Mouse (Mus musculus) heart, embryonic 10.5 days (tissue): ENCODE measurements around the gene Phldb2. TPM values are rescaled to one million over a fixed set of nuclear protein-coding genes. Genes with fewer than 3 reads are reported as not detected.

Experiments
- DNase-seq: peaks from one replicate; pipeline ENCODE4 v3.0.0-alpha.2; 2017; ENCODE audit warnings: low spot score
- H3K27ac ChIP-seq: fragments of 300-500 bp; sonication (generic); 2 replicates; pipeline ENCODE4 v1.5.1; 2016; ENCODE audit warnings: mild to moderate bottlenecking
- H3K27me3 ChIP-seq: fragments of 300-500 bp; sonication (generic); 2 replicates; pipeline ENCODE4 v1.6.1; 2016; ENCODE audit warnings: mild to moderate bottlenecking; ENCODE audit not compliant: poor library complexity, insufficient read depth, severe bottlenecking
- H3K36me3 ChIP-seq: fragments of 300-500 bp; sonication (generic); 2 replicates; pipeline ENCODE4 v1.6.1; 2016; ENCODE audit warnings: mild to moderate bottlenecking, moderate library complexity
- H3K4me1 ChIP-seq: fragments of 300-500 bp; sonication (generic); 2 replicates; pipeline ENCODE4 v1.6.1; 2016; ENCODE audit warnings: mild to moderate bottlenecking
- H3K4me3 ChIP-seq: fragments of 300-500 bp; sonication (generic); 2 replicates; pipeline ENCODE4 v1.5.1; 2016; ENCODE audit warnings: mild to moderate bottlenecking, moderate library complexity
- H3K9me3 ChIP-seq: fragments of 300-500 bp; sonication (generic); 2 replicates; pipeline ENCODE4 v1.6.1; 2016; ENCODE audit warnings: mild to moderate bottlenecking, moderate library complexity
- WGBS: fragments of 180-500 bp; shearing (Covaris S2); methylation state at CpG from one replicate; pipeline ENCODE4 v1.1.7; 2016; 5-methylcytosine and 5-hydroxymethylcytosine counted together
- polyA plus RNA-seq: library from polyadenylated mRNA; unstranded; fragments of >200 nt; fragmentation: Nextera tagmentation; extraction: Ambion mirVana; gene quantifications from 2 replicates; pipeline ENCODE4 v1.2.1, GENCODE M21; 2016

Phldb2 gene
- polyA plus RNA-seq = 42.1 and 45.8 TPM in 2 replicates

DNA sequence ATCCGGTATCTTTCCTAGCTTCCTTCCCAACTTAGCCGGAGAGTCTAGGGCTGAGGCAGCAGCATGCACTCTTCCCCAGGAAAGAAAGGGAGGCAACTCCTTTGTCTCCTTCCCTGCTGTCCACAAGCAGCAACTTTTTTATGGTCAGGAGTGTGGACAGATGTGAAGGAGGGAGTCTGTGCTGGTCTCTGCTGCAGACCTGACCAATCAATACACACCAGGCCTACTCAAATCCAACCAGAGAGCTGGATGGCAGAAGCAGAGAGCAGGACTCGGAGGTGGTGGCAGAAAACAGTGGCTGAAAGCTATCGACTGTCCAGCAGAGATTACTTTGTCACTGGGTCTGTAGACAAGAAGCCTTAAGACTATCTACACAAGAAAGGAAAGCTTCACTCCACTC lies at the start of gene Phldb2:
TSS of gene Phldb2 (minus strand) at position 205 of the 400 bp plus-strand sequence.
- H3K27me3 ChIP-seq = no peaks in the 10 kb centered on the region
- DNase-seq = no peak
- H3K4me3 ChIP-seq = no peak within 1 kb of the TSS
- H3K27ac ChIP-seq = 0 out of 2 replicates have a peak within 1 kb of the TSS, but pooled peaks have one; percentile 19
- H3K36me3 ChIP-seq = no peaks in the 10 kb centered on the region
- 0 out of 2 replicates have a peak, but pooled peaks cover 5% of the 10 kb centered on the region for H3K4me1 ChIP-seq
- H3K9me3 ChIP-seq = no peaks in the 10 kb centered on the region
- 50% methylated on average over 4 of the region's 4 CpGs for WGBS

DNA sequence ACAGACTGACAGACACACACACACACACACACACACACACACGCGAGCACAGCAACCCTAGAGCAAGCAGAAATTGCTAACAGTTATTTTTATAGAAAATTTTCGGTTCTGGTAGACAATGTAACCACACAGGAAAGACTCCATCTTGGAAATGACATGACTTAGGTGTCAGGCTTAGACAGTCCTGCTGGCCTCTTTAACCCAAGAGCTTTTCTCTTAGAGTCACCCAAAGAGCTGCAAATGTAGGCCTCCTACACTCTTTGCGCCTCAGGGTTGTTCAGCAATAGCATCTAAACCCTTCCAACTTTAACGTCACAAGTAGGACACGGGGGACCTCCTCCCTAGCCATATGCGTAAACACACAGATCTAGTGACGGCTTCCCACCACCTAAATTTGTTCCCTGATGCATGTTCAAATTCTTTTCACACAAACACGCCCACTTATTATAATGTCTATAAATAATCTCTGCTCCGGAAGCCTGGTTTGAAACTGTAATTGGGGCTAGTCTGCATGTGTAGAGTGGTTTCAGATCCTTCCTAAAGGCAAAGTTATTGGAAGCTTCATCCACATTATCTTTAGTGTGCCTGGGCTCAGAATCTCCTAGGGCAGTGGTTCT lies 48.3 kb upstream of the Phldb2 start:
- WGBS = 85% methylated on average over 10 of the region's 10 CpGs
- Histone ChIP-seq H3K4me3 (no peak overlapping the region), H3K27me3 (no peaks in the 10 kb centered on the region), H3K4me1 (no peaks in the 10 kb centered on the region), H3K9me3 (no peaks in the 10 kb centered on the region), H3K27ac (no peak overlapping the region), H3K36me3 (no peaks in the 10 kb centered on the region)
- no peak for DNase-seq

DNA sequence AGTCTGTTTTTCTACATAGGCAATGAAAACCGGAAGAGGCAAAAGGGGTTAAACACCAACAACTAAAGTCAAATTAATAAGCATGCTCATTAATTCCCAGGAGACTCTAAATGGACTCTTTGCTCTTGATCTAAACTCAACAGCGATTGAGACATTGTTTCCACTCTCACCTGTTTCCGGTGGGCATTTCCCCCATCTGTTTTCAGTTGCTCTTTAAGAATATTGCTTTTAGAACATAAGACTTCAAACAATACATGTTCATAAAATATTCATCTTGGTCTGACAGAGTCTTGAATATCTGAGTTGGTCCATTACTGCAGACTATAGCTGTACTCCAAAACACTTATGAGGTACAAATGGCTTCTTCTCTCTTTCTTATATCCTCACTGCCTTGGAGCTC lies 47.6 kb upstream of the Phldb2 start:
- Histone ChIP-seq H3K27ac (no peak overlapping the region), H3K36me3 (no peaks in the 10 kb centered on the region), H3K27me3 (no peaks in the 10 kb centered on the region), H3K4me1 (no peaks in the 10 kb centered on the region), H3K4me3 (no peak overlapping the region), H3K9me3 (no peaks in the 10 kb centered on the region)
- WGBS = 82% methylated on average over 3 of the region's 3 CpGs
- DNase-seq = no peak

DNA sequence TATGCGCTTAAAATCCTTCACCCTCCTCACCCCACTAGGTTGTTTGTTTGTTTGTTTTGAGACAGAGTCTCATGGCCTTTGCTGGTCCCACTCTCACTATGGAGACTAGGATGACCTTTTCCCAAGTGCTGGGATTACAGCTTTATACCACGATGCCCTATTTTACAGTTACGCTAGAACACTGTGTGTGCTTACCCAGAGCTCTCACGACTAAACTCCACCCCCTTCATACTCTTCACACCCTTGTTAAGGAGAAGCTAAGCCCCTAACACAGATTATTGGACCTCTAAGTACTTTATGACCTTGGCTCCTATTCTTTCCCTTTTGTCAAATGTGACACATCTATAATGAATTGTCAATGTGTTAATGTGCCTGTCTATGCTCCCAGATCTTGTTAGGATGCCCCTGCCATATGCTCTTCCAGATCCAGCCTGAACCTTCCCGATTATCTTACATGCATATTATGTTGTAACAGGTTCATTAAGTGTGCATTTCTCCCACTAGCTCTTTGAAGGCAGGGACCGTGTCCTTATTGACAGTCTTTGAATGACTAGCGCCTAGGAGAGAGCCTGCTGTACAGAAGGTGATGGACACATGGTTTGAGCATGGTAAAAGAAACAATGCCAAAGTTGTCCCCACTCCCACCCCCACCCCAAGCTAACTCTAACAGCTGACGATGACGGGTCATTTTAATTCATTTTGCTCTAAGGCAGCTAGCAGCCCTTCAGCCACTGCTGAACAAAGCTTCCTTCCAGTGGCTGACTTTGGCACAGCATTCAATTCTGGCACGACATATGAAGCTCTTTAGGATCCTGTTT lies 46.2 kb upstream of the Phldb2 start:
- no peak for DNase-seq
- Histone ChIP-seq H3K9me3 (no peaks in the 10 kb centered on the region), H3K4me1 (no peaks in the 10 kb centered on the region), H3K27me3 (no peaks in the 10 kb centered on the region), H3K36me3 (no peaks in the 10 kb centered on the region), H3K27ac (no peak overlapping the region), H3K4me3 (no peak overlapping the region)
- 79% methylated on average over 10 of the region's 10 CpGs for WGBS

DNA sequence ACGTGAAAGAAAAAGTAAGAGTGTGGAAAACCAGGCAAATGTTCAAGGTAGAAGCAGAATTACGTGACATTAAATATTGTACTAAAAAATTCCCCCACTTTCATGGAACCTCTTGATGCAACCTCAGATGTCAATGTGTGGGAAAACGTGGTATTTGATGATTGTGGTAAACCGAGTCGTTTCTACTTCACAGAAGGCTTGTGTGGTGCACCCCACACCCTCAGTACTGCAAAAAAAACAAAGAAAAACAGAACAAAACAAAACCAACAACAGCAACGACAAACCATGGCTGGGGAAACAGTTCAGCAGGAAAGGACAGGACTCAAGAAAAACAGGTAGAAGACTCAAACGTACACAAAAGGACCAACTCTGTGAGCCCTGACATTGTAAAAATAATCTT lies 44.8 kb upstream of the Phldb2 start:
- Histone ChIP-seq H3K4me1 (no peaks in the 10 kb centered on the region), H3K27me3 (no peaks in the 10 kb centered on the region), H3K27ac (no peak overlapping the region), H3K36me3 (no peaks in the 10 kb centered on the region), H3K4me3 (no peak overlapping the region), H3K9me3 (no peaks in the 10 kb centered on the region)
- no peak for DNase-seq
- WGBS = 68% methylated on average over 7 of the region's 7 CpGs

DNA sequence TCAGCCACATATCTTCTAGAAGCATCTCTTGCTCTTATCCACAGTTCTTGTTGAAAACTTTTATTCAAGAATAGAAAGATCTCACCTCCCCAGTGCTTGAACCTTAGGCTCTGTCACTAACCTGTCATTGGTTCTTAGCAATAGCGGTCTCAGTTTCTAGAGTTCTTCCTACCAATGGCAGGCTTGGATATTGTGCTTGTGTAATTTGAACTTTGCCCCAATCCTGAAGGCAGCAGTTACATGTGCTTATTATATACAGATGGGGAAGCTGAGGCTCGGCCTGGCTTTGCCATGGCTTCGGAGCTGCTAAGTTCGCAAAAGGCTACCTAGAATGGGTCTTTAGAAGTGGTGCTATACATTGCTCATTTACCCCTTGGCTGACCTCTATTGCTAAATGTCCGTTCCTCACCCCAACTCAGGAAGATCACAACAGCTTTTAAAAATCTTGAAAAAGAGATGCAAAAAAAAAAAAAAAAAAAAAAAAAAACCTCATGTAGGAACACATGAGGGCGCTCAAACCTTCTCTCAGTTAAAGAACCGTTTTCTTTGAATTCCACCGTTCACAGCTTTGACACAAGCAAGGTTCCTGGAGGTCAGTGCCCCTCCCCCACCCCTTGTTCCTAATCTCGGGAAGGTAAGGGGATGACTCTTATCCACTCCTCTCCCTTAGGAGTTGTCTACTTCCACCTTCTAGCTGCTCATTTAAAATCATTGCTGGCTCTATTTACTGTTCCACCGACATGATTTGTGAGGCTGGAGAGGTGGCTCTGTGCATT lies 37.7 kb upstream of the Phldb2 start:
- H3K4me3 ChIP-seq = no peak overlapping the region
- no peaks in the 10 kb centered on the region for H3K9me3 ChIP-seq
- no peaks in the 10 kb centered on the region for H3K27me3 ChIP-seq
- no peaks in the 10 kb centered on the region for H3K4me1 ChIP-seq
- WGBS = 44% methylated on average over 10 of the region's 10 CpGs
- no peaks in the 10 kb centered on the region for H3K36me3 ChIP-seq
- no peak for DNase-seq
- no peak overlapping the region for H3K27ac ChIP-seq

DNA sequence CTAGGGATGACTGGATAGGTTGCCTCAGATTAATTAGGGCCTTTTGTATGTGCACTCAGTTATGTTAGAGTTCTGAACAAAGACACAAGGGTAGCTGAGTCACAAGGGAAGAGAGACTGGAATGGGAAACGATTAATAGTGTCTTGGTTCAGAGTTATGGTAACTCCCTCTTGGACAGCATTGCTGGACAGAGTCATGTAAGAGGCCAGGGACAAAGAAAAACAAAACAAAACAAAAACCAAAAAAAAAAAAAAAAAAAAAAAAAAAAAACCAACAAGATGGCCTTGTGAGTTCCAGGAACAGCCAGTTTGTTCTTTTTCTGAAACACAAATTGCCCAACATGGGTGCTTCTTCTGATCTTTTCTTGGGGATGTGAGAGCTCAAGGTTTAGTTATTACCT lies 32.8 kb upstream of the Phldb2 start:
- Histone ChIP-seq H3K4me3 (no peak overlapping the region), H3K36me3 (no peaks in the 10 kb centered on the region), H3K27me3 (no peaks in the 10 kb centered on the region), H3K9me3 (no peaks in the 10 kb centered on the region), H3K4me1 (no peaks in the 10 kb centered on the region), H3K27ac (no peak overlapping the region)
- DNase-seq = no peak
- WGBS = 75% methylated on average over 1 of the region's 1 CpGs

DNA sequence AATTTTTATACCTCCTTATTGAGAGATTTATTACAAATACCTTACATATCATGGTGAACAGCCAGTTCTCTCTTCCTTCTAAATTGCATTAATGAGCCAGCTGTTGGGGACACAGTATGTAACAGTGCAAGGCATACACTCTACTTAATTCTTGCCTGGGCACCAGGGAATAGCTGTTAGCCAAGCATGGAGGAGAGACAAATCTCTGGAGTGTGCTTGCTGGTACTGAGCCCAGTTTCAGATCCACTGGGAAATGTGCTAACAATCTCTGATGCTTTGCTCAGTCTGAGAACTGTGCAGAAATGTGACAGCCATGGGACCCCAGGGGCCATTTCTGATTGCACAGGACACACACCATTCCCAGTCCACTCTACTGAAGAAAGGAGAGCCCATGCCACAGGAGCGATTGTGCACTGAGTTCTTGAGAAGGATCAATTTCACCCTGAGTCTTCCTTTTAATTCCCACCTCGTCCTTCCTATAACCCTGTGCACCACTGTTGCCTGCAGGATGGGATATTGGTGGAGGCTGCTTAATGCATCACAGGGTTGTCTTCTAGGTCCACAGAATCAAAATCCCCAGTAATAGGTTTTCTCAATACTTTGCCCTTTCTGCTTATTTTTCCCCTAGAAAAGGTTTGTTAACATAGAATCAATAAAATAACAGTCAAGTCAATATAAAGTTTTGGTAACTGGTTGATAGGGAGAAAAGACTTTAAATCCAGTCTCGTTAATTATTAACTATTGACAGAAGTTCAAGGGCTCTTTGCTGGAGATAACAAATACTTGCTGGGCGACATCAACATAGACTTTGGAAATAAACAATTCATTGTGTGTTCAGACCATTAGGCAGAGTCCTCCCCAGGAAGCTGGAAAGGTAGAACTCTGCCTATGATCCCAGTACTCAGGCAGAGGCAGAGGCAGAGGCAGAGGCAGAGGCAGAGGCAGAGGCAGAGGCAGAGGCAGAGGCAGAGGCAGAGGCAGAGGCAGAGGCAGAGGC lies 31.5 kb upstream of the Phldb2 start:
- Histone ChIP-seq H3K36me3 (no peaks in the 10 kb centered on the region), H3K4me3 (no peak overlapping the region), H3K4me1 (no peaks in the 10 kb centered on the region), H3K27ac (no peak overlapping the region), H3K9me3 (no peaks in the 10 kb centered on the region), H3K27me3 (no peaks in the 10 kb centered on the region)
- DNase-seq = no peak
- WGBS = 68% methylated on average over 4 of the region's 4 CpGs

DNA sequence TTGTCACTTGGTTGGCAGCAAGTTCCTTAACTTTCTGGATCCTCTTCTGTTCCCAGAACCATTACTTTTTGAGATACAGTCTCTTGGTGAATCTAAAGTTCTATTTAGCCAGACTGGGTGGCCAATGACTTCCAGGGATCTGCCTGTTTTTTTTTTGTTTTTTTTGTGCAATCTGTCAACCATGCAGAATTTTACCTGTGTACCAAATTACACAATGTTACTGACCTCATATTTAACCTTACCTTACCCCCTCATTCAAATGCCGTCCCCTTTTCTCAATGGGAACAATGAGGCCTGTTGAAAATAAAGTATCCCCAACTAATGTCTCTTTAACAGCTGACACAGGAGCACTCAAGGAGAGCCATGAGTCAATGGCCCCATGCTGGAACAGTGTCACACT lies 22.9 kb upstream of the Phldb2 start:
- no peak overlapping the region for H3K4me3 ChIP-seq
- 87% methylated on average over 1 of the region's 1 CpGs for WGBS
- no peak overlapping the region for H3K27ac ChIP-seq
- no peaks in the 10 kb centered on the region for H3K27me3 ChIP-seq
- H3K9me3 ChIP-seq = no peaks in the 10 kb centered on the region
- H3K36me3 ChIP-seq = no peaks in the 10 kb centered on the region
- no peak for DNase-seq
- H3K4me1 ChIP-seq = no peaks in the 10 kb centered on the region

DNA sequence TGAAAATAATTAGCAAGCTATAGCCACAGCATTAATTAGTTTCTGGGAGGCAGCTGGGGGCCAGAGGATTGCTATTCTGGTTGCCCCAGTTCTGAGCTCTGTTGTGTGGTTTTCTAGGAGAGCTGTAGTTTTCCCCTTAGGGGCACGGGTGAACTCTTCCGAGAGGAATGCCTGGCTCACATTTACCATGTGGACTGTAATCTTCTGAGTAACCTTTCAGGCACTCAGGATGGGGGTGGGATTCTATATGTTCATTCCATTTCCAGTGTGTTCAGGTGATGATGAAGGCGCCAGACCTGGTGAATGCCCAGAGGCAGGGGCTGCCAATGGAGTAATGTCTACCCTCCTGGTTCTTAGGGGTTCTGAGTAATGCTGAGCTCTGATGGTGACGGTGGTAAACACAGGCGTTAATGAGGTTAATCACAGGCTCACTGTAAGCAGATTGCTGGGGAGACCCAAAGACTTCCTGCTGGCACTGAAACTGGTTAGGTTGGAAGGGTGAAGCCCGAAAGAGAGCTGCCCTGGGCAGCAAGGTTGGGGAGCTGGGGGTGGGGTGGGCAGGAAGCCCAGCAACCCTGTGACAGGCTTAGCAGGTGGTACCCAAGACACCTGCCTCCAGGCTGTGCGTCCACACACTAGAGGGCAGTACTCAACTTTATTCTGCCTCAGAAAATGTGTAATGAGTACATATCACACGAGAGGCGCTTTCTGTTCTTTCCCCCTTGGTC lies 20.7 kb upstream of the Phldb2 start:
- H3K9me3 ChIP-seq = no peaks in the 10 kb centered on the region
- WGBS = 46% methylated on average over 9 of the region's 9 CpGs
- no peak for DNase-seq

DNA sequence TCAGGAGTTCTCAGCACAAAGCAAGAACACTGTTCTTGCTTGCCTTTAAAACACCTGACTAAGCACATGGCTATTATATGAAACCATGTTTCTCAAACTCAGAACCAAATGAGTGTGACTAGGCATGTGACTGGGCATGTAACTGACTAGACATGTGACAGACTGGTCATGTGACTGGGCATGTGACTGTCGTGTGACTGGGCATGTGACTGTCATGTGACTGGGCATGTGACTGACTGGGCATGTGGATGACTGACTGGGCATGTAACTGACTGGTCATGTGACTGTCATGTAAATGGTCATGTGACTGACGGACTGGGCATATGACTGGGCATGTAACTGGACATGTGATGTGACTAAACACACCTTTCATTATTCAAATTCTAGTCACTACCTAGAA lies 16.8 kb upstream of the Phldb2 start:
- Histone ChIP-seq H3K27me3 (no peaks in the 10 kb centered on the region), H3K4me3 (no peak overlapping the region), H3K9me3 (no peaks in the 10 kb centered on the region), H3K27ac (no peak overlapping the region), H3K4me1 (no peaks in the 10 kb centered on the region), H3K36me3 (no peaks in the 10 kb centered on the region)
- DNase-seq = no peak
- WGBS = 88% methylated on average over 2 of the region's 2 CpGs

More for the DNA sequence above, 20.7 kb upstream of the Phldb2 start:
- no peak overlapping the region for H3K27ac ChIP-seq
- no peaks in the 10 kb centered on the region for H3K4me1 ChIP-seq
- H3K4me3 ChIP-seq = no peak overlapping the region
- no peaks in the 10 kb centered on the region for H3K27me3 ChIP-seq
- no peaks in the 10 kb centered on the region for H3K36me3 ChIP-seq

DNA sequence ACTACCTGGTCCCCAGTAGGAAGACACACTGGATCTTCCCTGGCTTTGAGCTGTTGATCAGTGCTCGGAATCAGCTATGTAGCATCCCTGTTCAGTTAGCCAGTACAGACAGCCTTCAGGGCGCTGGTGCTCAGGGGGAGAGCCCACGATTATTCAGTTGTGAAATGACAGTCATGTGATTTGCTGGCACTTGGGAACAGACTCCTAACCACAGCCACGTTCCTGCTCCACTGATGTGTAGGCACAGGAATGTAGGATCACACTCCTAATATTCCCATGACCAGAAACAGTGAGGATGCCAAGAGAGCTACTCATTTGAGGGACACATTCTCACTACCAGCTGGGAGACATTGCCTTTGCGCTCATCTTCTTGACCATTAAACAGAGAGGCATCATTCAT lies 15.3 kb upstream of the Phldb2 start:
- whole genome bisulfite sequencing = 71% methylated on average over 5 of the region's 5 CpGs
- Histone ChIP-seq H3K27ac (no peak overlapping the region), H3K4me1 (no peaks in the 10 kb centered on the region), H3K4me3 (no peak overlapping the region), H3K36me3 (no peaks in the 10 kb centered on the region), H3K9me3 (no peaks in the 10 kb centered on the region), H3K27me3 (no peaks in the 10 kb centered on the region)
- DNase-seq = no peak
